Mouse (Mus musculus): Measurements from ENCODE around the gene Zmym6.
"Not testable (repeated sequence)": the region's sequence is repeated elsewhere in the genome, so short reads cannot be mapped to it uniquely, and the experiment has no call there.

The Zmym6 gene

DNA sequence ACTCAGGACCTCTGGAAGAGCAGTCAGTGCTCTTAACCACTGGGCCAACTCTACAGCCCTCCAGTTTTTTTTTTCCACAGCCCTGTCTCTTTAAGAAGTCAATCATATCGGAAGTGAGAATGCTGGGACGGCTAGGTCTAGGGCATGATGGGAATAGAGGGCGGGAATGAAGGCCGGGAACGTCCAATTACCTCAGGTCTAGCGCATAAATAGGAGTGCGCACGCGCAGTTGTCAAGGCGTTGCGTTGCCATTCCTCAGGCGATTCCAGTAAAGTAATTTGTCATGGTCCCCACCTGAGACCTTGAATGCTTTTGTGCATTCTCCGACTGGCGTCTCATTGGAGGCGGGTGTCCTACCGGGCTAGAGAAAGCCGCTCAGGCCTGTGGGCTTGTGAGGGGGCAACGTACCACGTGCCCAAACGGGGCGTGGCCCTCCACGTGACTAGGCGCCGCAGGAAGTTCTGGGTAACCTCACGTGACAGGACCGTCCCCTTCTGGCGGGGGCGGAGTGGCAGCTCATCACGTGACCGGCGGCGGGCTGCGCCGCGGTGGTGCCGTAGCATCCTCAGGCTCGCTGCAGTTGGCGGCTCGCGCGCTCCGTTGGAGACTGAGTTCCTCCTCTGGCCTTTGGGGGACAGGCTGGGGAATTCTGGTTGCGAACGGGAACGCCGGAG, at the start of gene Zmym6:
TSS of gene Zmym6 (plus strand) at position 509 of the 674 bp plus-strand sequence.
- peak; percentile 98 for DNase-seq (ENCODE audit: extremely low read depth, insufficient read length, low spot score)

DNA sequence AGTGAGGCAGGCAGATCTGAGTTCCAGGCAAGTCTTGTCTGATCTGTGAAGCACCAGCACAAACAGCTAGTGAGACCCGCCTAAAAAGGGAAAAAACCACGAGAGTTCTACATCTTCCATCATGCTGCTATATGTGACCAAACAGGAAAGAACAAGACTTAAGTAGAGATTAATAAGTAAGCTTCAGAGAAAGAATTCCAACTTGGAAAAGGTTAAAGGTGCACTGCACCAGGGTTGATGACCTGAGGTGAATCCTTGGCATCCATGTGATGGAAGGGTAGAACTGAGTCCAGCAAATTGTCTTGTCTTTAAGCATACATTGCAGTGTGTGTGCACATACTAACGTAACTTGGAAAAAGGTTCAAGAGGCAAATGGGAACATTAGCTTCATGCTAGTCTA, 40.0 kb upstream of the Zmym6 start:
- DNase-seq (ENCODE audit: extremely low read depth, insufficient read length, low spot score), result no peak

DNA sequence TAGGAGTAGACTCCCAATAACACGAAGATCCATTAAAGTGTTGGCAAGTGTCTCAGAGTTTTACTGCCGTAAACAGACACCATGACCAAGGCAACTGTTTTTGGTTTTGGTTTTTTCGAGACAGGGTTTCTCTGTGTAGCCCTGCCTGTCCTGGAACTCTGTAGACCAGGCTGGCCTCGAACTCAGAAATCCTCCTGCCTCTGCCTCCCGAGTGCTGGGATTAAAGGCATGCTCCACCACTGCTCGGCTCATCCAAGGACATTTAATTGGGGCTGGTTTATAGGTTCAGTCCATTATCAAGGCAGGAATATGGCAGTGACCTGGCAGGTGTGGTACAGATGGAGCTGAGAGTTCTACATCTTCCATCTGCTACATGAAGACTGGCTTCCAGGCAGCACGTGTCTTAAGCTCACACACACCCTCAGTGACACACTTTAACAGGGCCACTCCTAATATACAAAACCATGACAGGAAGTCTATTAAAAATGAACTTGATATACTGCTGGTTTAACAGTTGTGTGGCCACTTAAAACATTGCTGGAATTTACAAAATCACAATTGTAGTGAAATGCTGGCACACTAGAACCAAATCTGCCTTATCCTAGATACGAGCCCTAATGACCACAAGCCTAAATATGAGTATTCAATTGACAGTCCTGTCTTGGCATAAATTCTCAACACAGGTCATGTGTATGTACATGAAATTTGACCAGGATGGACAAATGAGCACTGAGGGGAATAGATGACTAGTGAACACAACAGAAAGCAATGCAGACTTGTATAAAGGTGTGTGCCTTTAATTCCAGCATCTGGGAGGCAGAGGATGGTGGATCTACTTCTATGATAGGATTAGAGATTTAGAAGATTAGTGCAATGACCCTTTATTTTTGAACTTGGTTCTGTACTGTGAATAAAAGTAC, 39.0 kb upstream of the Zmym6 start:
- DNase-seq (ENCODE audit: extremely low read depth, insufficient read length, low spot score), result no peak

DNA sequence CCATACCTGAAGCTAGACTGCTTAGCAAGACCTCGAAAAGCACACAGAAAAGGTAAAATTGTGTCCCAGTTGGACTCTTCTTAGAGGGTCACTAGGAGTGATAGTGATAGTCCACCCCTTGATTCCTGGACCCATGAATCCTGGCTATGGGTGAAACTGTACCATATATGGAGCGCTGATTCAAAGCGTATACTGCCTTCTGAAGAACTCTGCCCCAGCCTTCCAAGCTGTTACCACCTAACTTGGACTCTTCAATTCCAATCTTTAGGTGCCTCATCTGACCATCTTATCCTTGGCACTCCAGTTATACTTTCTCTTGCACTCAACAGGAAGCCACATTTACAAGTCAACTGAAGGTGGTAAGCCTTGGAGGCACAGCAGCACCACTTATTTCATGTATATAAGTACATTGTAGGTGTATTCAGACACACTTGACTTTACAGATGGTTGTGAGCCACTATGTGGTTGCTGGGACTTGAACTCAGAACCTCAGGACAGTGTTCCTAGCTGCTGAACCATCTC, 38.3 kb upstream of the Zmym6 start:
- DNase-seq (ENCODE audit: extremely low read depth, insufficient read length, low spot score), result no peak

DNA sequence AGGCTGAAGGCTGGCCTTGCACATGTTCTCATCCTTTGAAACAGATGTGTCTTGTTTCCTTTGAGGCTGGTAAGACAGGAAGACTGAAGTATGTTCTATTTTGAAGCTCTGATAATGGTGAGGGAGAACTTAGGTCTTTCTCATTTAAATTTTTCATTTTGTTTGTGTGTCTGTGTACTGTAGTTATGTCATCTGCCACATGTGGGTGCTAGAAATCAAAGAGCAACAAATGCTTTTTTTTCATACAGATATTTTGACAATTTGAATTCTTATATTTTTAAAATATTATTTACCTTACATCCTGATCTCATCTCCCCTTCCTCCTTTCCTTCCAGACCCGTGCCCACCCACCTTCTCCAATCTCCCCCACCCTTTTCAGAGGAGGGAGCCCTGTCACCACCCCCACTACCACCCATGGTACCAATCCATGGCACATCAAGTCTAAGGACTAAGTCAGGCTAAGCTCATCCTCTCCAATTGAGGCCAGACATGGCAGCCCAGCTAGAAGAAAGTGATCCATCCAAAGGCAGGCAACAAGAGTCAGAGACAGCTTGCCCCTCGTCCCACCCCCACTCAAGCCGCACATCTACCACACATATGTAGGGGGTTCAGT, 37.2 kb upstream of the Zmym6 start:
- no peak for DNase-seq (ENCODE audit: extremely low read depth, insufficient read length, low spot score)

DNA sequence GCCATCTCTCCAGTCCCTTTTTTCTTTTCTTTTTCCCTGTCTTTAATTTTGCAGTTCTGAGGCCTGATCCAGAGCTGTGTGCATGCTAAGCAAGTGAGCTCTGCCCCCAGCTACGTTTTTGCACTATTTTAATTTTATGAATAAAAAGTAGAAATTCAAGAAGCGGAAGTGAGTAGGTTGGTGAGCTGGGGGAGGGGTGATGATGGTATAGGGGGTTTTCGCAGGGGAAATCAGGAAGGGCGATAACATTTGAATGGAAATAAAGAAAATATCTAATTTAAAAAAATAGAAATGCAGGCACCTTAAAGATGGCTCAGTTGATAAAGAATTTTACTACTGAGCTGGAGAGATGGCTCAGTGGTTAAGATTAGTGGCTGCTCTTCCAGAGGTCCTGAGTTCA, 33.6 kb upstream of the Zmym6 start:
- no peak for DNase-seq (ENCODE audit: extremely low read depth, insufficient read length, low spot score)

DNA sequence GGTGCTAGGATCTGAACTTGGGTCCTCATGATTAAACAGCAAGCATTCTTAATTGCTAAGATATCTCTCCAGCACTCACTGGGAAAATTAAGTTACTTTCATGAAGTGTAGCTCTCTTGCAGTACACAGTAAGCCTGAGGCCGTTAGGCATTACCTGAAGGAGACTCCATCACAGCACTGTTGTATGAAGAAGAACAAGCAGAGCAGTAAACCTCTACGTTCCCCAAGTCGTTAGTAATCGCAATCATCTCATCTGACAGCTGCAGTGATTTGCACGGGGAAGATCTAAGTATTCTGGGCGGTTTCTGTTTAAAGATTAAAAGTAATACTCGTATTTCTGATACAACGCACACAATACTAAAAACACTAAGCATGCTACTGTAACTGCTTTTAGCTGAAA, 26.1 kb upstream of the Zmym6 start:
- DNase-seq (ENCODE audit: extremely low read depth, insufficient read length, low spot score), result no peak

DNA sequence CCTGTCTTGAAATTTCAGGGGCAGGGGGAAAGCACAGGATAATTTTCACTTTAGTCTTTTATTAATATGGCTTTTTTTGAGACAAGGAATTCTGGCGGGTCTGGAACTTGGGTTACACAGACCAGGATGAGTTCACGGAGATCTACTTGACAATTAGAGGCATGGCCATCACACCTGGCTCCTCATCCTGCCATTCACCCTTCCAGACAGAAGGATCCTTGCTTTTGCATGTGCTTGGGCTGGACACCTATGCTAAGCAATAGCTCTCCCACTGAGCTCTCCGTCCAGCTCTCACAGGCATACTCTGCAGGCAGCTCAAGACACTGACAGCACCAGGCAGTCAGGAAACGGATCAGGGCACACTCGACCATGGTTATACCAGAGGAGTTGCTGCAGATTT, 24.1 kb upstream of the Zmym6 start:
- DNase-seq (ENCODE audit: extremely low read depth, insufficient read length, low spot score), result no peak

DNA sequence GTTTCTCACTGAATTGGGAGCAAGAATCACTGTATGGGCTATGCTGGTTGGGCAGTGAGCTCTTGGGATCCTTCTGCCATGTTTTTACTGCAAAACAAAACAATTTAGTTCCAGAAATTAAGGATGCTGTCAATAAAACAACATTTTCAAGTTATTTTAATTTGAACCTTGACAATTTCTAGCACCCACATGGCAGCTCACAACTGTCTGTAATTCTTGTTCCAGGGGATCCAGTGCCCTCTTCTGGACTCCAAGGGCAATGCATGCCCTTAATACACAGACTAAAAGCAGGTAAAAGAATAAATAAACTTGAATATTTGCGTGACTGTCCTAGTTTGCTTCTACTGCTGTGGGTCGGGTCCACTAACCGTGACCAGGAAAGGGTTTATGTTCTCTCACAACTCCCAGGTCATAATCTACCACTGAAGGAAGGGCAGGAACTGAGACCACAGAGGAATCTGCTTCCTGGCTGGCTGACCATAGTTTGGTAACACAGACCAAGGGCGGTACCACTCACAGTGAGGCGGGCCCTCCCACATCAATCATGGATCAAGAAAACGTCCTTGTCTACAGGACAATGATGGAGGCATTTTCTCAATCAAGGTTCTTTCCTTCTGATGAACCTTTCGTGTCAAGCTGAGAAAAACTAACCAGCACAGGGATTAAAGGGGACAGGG, 22.5 kb upstream of the Zmym6 start:
- DNase-seq (ENCODE audit: extremely low read depth, insufficient read length, low spot score), result no peak

DNA sequence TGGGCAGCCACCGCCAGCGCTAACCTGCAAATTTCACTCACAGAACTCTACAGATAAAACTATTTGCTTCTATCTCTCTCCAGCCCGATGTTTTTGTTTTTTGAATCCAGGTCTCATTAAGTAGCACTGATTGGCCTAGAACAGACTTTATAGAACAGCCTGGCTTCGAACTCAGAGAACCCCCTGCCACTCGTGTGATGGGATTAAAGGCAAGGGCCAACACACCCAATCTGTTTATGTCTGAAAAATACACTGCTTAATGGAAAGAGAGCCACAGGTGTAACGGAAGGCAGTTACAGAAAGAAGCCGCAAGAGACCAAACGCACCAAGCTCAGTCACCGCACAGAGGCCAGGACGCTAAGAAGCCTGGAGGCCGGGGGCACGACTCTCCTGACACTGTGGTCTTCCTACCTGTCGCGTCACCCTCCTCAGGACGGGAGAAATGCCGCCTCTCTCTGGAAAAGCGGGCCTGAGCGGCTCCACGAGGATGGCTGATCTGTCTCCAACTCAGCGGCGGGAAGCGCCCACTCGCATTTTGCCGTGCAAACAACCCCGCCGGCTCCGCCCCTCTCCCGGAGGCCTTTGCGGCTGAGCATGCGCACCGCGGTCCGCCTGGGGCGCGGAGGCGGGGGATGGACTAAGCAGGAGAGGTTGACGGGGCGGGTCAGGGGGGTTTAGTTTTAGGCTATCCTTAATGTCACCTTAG, 16.4 kb upstream of the Zmym6 start, which contains the start of gene Zmym1:
TSS of gene Zmym1 (minus strand) at position 568 of the 706 bp plus-strand sequence.
- peak; percentile 90 for DNase-seq (ENCODE audit: extremely low read depth, insufficient read length, low spot score)

DNA sequence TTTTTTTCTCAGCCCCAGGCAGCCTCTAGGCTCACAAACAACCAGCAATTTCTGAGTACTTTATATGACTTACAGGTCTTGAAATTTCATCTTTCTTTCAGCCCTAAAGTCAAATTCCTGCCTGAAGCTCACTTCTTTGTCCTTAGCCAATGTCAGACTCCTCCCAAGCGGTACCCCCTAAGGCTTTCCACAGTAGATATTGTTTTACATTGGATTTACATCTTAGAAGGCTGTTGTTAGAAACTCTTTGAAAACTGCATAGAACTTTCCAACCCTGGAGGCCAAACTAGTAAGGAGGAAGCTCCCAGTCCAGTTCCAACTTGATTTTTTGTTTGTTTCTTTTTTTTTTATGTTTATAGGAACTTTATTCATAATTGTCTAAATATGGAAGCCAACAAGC, 13.1 kb upstream of the Zmym6 start:
- no peak for DNase-seq (ENCODE audit: extremely low read depth, insufficient read length, low spot score)

DNA sequence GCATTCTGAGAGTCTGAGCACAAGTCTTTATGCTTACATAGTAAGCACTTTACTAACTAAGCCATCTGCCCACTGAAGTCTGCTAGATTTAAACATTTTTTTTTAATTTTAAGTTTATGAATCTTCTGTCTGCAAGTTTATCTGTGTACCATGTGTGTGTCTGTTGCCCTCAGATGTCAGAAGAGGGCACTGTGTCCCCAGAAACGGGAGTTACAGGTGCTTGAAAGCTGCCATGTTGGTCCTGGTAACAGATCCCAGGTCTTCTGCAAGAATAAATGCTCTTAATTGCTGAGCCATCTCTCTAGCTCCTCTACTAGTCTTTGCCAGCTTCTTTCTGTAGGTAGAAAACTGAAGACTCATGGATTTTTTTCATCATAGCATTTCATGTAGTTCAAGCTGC, 2.3 kb upstream of the Zmym6 start:
- no peak for DNase-seq (ENCODE audit: extremely low read depth, insufficient read length, low spot score)

DNA sequence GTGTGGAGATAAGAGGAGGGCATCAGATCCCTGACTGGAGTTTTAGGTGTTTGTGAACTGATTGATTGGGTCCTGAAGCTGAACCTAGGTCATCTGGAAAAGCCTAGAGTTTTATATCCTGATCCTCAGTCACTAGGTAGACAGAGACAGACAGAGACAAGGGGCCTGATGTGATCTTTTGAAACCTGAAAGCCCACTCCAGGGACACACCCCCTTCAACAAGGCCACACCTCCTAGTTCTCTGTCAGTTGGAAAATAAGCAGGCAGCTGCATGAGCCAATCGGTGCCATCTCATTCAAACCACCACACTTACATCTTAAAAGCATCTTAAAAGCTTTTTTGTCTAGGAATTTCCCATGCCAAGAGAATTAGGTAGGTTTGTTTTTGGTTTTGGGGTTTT, 3.6 kb downstream of the Zmym6 start:
- no peak for DNase-seq (ENCODE audit: extremely low read depth, insufficient read length, low spot score)

DNA sequence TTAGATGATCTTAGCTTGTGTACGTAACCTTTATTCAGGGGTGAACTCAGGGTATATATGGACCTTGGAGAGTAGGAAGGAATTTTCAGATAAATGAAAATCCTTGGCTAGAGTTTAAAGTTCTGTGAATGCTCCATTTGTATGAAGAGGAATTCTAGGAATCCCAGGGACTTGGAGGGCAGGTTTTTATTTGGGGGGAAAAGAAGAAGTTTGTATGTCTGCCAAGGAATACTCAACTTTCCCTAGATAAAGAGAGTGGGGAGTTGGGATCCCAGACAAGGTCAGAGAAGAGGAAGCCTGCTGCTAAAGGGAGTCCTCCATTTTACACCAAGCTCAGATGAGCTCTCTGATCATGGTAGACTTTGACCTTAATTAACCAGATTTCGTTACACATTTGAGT, 5.9 kb downstream of the Zmym6 start:
- DNase-seq (ENCODE audit: extremely low read depth, insufficient read length, low spot score), result no peak

DNA sequence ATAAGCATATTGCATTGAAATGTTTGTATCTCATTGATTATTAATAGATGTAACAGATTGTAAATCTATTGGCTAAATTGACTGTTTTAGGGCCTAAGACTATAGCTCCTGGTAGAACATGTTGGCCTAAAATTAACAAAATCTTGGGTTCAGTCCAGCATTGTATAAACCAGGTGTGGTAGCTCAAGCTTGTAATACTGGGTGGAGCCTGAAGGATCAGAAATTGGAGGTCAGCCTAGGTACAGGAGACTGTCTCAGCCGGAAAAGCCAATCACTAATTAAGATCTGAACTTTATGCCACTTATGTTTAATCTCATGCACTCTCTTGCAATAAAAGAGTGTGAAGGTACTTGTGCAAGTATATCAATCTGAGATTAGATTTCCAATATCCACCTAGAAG, 8.6 kb downstream of the Zmym6 start:
- no peak for DNase-seq (ENCODE audit: extremely low read depth, insufficient read length, low spot score)

DNA sequence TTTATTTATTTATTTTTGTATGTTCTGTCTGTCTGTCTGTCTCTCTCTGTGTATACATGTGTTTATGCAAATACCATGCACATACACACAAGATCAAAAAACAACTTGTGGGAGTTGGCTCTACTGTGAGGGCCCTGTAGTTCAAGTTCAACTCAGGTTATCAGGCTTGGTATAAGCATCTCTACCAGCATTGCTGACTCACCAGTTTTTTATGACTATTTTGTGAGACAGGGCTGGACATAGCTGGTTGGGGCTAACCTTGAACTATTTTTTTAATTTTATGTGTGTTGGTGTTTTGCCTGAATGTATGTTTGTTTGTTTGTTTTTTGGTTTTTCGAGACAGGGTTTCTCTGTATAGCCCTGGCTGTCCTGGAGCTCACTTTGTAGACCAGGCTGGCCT, 14.0 kb downstream of the Zmym6 start:
- DNase-seq (ENCODE audit: extremely low read depth, insufficient read length, low spot score), result no peak

DNA sequence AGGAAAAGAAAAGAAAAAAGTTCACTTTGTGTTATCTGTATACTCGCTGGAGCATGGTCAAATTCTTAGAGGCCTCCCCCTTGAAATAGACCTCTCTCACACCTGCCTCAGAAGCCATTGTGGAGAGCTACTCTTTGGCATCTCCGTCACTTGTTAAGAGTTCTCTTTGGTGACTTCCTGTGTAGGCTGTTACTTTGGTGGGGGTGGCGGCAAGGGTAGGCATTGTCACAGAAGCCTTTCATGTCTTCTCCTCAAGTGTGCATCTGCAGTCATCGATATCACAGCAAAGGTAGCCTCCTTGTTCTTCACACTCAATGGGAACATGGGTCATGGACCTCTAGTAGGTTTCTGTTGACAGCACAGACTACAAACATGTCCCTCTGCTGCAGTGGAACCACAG, 17.9 kb downstream of the Zmym6 start:
- DNase-seq (ENCODE audit: extremely low read depth, insufficient read length, low spot score), result no peak

DNA sequence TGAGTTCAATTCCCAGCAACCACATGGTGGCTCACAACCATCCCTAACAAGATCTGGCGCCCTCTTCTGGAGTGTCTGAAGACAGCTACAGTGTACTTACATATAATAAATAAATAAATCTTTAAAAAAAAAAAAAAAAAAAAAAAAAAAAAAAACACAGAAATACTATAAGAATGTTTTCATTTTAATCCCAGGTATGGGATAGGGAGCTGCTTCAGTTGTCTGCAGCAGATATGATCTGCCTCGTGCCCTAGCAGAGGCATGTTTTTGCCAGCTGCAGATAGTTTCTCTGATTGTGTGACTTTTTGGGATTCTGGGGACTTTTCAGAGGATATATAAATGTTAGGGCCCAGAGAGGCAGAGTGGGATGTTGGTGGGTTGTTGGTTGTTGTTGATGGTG, 22.4 kb downstream of the Zmym6 start:
- DNase-seq (ENCODE audit: extremely low read depth, insufficient read length, low spot score), result not testable (repeated sequence)

DNA sequence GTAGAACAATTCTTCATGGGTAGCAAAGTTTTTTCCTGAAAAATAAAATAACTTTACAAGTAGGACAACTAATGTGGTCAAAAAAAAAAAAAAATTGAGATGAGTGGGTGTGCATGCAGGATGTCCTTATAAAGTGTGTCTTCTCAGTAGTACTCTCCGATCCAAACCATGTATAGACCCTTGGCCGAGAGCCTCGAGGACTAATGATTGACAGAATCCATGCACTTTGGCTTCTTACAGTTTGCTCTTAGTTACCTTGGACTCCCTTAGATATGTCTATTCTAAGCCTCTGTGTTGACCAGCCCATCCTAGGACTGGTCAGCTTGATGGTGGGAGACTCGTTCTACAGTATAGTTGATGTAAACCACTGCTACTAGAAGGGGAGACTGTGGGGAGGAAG, 30.4 kb downstream of the Zmym6 start:
- no peak for DNase-seq (ENCODE audit: extremely low read depth, insufficient read length, low spot score)

DNA sequence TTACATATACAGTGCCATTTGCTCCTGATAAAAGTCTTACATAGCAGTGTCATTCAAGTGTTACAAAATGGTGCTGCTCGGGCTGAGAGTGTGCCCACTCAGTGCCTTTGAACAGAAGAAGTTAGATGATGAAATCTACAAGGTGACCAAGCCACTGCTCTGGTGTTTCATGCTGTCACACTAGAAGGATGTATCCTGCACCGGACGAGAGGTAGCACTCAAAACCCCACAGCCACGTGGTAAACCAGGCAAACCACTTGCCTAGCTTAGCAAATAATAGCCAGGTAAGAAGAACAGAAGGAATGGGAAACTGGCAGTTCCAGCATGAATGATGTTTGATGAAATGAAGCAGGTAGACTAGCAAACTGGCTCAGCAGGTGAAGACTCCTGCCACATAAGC, 33.4 kb downstream of the Zmym6 start:
- DNase-seq (ENCODE audit: extremely low read depth, insufficient read length, low spot score), result no peak

Data from 3134 (cell line).